Mouse (Mus musculus) gastrocnemius, postnatal 36 days (tissue): ENCODE results near the gene Grin3a. TPM values are rescaled to one million over a fixed set of nuclear protein-coding genes. Genes with fewer than 3 reads are reported as not detected.
A peak's percentile ranks its signal among the peaks of the same experiment; 100 is the strongest.
"Not testable (repeated sequence)": the region's sequence is repeated elsewhere in the genome, so short reads cannot be mapped to it uniquely, and the experiment has no call there.

Experiments
- DNase-seq, 2 experiments: peaks; one replicate each; pipeline ENCODE4 v3.0.0; 2022
- intact Hi-C: fragments of 180-260 bp; cut with DNase I; formaldehyde crosslinking; loops from one replicate; pipeline ENCODE4 v1.15.1; 2025
- total RNA-seq, 2 experiments: library from RNA; stranded (reverse); gene quantifications; 2 replicates each; pipeline ENCODE4 v1.2.3; 2021

The Grin3a gene
- total RNA-seq, 2 experiments from 2014 or later: 0.10 to 0.13 TPM

- DNase-seq: no peak
- intact Hi-C loops: loop anchor here (5.0 kb wide), 1 partner anchor 269 kb away; no protein-coding TSS in a partner anchor
Measured at GRCm38 (mm10) chr4:49688594-49689288, 156.8 kb downstream of the Grin3a start.

- no peak for DNase-seq
- intact Hi-C loops: no loop called here
Measured at GRCm38 (mm10) chr4:49681812-49682211, 163.7 kb downstream of the Grin3a start, which contains the start of gene Ppp3r2. Gene Ppp3r2, minus strand, starts transcription at chr4:49682024.

GRCm38 (mm10) chr4:49680171-49680875 lies 165.2 kb downstream of the Grin3a start:
- intact Hi-C loops: no loop called here
- DNase-seq: no peak

- DNase-seq: no peak
- intact Hi-C loops: no loop called here
Measured at GRCm38 (mm10) chr4:49676790-49677189, 168.8 kb downstream of the Grin3a start.

GRCm38 (mm10) chr4:49676071-49676470 lies 169.5 kb downstream of the Grin3a start:
- DNase-seq: no peak

GRCm38 (mm10) chr4:49664850-49665249 lies 180.7 kb downstream of the Grin3a start:
- DNase-seq: no peak
- intact Hi-C loops: no loop called here

More at GRCm38 (mm10) chr4:49676071-49676470, 169.5 kb downstream of the Grin3a start:
- intact Hi-C loops: no loop called here

- intact Hi-C loops: no loop called here
- no peak for DNase-seq
Measured at GRCm38 (mm10) chr4:49662231-49662630, 183.3 kb downstream of the Grin3a start.

- no peak for DNase-seq
- intact Hi-C loops: no loop called here
Measured at GRCm38 (mm10) chr4:49661664-49662063, 183.9 kb downstream of the Grin3a start.

- DNase-seq: no peak
- intact Hi-C loops: no loop called here
Measured at GRCm38 (mm10) chr4:49659421-49659820, 186.1 kb downstream of the Grin3a start.

GRCm38 (mm10) chr4:49639913-49640312 lies 205.6 kb downstream of the Grin3a start:
- intact Hi-C loops: no loop called here
- DNase-seq: no peak

GRCm38 (mm10) chr4:49637821-49638220 lies 207.7 kb downstream of the Grin3a start:
- no peak for DNase-seq
- intact Hi-C loops: no loop called here

GRCm38 (mm10) chr4:49632139-49632481 lies 213.4 kb downstream of the Grin3a start:
- DNase-seq: no peak
- intact Hi-C loops: no loop called here

GRCm38 (mm10) chr4:49631319-49632138 lies 214.0 kb downstream of the Grin3a start, which contains the start of gene Rnf20:
Gene Rnf20, plus strand, starts transcription at chr4:49632006.
- intact Hi-C loops: no loop called here
- DNase-seq: peak; percentile 90 to 93

- DNase-seq: no peak
- intact Hi-C loops: no loop called here
Measured at GRCm38 (mm10) chr4:49628941-49629340, 216.6 kb downstream of the Grin3a start.

- intact Hi-C loops: loop anchor here (1.0 kb wide), 1 partner anchor 60 kb away; no protein-coding TSS in a partner anchor
Measured at GRCm38 (mm10) chr4:49626973-49627372, 218.6 kb downstream of the Grin3a start.

GRCm38 (mm10) chr4:49624969-49625368 lies 220.6 kb downstream of the Grin3a start:
- intact Hi-C loops, DNase-seq: not testable (repeated sequence)

More at GRCm38 (mm10) chr4:49626973-49627372, 218.6 kb downstream of the Grin3a start:
- DNase-seq: peak; percentile 35 to 43

GRCm38 (mm10) chr4:49623916-49624315 lies 221.6 kb downstream of the Grin3a start:
- DNase-seq: no peak
- intact Hi-C loops: no loop called here

- intact Hi-C loops: no loop called here
Measured at GRCm38 (mm10) chr4:49622272-49622671, 223.3 kb downstream of the Grin3a start.

GRCm38 (mm10) chr4:49619861-49620260 lies 225.7 kb downstream of the Grin3a start:
- intact Hi-C loops, DNase-seq: not testable (repeated sequence)

More at GRCm38 (mm10) chr4:49622272-49622671, 223.3 kb downstream of the Grin3a start:
- no peak for DNase-seq

GRCm38 (mm10) chr4:49616924-49617323 lies 228.6 kb downstream of the Grin3a start:
- no peak for DNase-seq
- intact Hi-C loops: no loop called here
